Mouse (Mus musculus) mouse embryonic stem cell (cell line): ENCODE data around the gene Lipt1.

ENCODE experiments used
- in situ Hi-C, 2 experiments: fragments of 300-500 bp; cut with MboI; formaldehyde crosslinking; loops; 1 replicate in 1 of 2; 3 replicates in 1 of 2; pipeline ENCODE4 v1.14.3; 2019 to 2020; ENCODE audit warnings: low sequenced_read_pairs in 2 of 2, low pct_unique_long_range_greater_than_20kb in 1 of 2, mixed read lengths in 1 of 2; ENCODE audit not compliant: unreplicated experiment in 1 of 2

Lipt1 gene

DNA sequence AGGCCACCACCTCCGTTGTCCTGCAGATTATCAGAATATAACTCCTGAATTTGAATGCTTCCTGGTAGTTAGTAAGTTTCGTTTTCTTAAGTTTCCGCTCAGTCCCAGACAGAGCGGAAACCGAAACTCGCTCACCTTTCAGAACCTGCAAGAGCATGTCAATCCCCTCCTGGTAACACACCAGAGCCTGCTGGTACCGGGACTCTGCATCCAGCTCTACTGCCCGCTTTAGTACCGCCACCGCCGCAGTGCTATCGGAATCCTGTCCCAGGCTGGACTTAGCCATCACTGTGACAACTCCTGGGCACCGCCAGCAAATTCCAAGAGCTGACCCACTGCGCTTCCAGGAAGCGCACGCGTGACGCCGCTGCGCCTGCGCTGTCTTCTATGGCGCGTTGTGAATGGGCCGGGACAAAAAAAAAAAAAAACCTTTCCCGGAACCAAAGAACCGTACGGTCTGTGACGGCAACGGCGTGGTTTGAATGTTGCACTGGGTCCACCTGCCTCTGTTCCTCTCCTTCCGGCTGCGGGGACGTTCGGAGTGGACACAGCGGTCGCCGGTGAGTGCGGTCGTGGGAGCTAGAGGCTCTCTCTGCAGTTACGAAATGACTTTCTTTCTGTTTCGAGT, 18.6 kb downstream of the Lipt1 start, which contains the start of the genes Mitd1 and Mrpl30:
Gene Mitd1, minus strand, starts transcription at position 387 of the 628 bp plus-strand sequence.
Gene Mrpl30, plus strand, starts transcription at position 453 of the 628 bp plus-strand sequence.
- in situ Hi-C loops: no loop called here

DNA sequence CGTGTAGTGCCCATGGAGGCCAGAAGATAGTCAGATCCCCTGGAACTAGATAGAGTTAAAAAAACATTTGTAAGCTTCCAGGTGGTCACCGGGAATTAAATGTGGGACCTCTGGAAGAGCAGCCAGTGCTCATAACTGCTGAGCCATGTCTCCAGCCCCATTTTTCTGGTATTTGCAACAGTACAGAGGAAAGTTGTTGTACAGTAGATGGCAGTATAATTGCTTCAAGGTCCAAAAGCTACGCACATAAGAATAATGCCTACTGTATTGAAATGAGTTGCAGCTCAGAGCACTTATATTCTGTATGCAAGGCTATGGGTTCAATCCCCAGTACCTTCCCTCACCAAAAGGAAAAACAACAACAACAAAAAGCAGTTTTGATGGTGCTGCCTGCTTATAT, 19.9 kb downstream of the Lipt1 start:
- in situ Hi-C loops: no loop called here

DNA sequence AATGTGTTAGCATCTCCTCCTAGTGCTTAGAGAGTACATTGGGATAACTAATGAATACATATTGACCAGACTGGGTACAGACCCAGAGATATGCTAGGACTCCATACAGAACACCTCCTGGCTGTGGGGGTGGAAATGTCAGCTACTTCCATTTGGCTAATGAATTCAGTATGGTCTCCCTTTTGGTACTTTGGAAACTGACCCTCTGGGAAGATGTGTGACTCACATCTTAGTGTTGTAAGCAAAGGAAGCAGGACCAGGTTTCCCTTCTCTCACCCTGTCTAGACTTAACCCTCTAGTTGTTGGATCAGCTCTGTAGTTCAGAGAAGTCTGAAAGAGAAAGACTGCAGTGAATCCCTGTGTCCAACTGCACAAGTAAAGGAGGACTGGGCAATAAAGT, 23.1 kb downstream of the Lipt1 start:
- in situ Hi-C loops: loop anchor here in 1 of 2 experiments (5.0 kb wide), 1 partner anchor 93 kb away; no protein-coding TSS in a partner anchor

DNA sequence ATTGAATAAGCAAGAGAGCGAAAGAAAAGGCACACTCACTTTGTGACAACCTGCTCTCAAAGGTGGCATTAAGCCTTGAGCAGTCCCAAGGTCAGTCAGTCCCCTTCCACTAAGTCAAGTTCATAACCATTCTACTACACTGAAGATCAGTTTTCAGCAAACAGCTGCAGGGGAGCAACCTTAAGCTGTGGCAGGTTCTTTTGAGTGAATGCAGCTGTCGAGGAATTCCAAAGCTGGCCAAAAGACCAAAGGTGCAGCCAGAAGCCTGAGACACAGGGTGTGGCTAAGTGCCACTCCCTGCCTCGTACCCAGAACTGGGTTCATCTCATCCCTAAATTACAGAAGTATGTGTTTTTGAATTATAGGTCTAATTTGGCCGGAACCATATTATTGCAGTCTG, 28.3 kb downstream of the Lipt1 start:
- in situ Hi-C loops: loop anchor here in 1 of 2 experiments (5.0 kb wide), 1 partner anchor 87 kb away; no protein-coding TSS in a partner anchor

DNA sequence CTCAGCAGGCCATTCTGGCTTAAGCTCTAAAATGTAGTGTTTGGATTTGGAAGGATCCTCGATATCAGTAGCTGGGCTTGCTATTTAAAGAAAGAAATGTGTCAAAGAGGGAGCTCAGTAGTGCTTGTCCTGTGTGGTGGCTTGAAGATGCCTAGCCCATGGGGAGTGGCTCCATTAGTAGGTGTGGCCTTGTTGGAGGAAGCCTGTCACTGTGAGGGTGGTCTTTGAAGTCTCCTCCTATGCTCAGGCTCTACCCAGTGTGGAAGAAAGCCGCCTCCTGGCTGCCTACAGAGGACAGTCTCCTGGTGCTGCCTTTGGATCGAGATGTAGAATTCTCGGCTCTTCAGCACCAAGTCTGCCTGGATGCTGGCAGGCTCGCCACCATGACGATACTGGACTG, 28.8 kb downstream of the Lipt1 start:
- in situ Hi-C loops: no loop called here

DNA sequence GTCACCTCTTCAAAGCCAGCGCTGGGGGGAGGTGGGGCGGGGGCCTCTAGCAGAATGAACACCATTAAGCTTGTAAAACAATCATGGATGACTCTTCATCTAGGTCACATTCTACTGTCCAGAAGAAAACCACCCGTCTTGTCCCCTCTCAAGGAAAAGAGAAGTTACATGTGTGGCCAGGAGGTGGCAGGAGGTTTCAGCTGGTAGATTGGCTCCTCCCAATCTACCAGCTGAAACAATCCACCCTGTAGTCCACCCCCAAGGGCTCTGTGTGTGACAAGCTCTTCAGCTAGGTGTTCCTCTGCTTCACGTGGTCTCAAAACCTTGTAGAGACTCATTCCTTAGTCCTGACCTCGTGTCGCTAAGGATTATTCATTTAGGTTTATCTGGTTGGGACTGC, 31.6 kb downstream of the Lipt1 start:
- in situ Hi-C loops: no loop called here

DNA sequence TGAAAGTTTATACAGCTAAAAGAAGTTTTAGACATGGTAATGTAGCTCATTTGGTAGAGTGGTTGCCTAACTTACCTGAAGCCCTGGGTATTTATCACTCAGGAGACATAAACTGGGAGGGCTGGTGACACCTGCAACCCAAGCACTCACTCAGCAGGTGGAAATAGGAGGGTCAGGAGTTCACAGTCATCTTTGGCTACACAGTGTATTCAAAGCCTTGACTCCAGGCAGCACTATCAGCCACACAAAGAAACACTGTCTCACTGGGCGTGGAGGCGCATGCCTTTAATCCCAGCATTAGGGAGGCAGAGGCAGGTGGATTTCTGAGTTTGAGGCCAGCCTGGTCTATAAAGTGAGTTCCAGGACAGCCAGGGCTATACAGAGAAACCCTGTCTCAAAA, 41.2 kb downstream of the Lipt1 start:
- in situ Hi-C loops: no loop called here

DNA sequence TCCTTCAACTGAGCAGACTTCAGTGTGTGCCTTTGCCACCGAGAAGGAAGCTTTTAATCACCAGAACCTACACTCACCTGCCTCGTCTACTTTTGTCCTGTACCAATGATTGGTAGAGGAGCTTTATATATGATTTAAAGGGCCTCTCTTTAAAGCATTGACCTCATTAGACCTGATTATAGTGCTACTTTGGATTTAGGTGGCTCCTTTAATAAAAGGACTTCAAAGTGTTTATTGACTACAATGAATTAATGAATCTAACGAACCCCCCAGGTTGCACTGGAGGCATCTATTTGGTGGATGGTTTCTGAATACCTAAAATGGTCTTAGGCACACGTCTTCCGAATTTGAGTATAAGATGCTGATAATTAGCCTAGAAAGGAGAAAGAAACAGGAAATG, 44.9 kb downstream of the Lipt1 start, which contains the start of gene Lyg2:
Gene Lyg2, minus strand, starts transcription at position 101 of the 400 bp plus-strand sequence.
- in situ Hi-C loops: no loop called here

DNA sequence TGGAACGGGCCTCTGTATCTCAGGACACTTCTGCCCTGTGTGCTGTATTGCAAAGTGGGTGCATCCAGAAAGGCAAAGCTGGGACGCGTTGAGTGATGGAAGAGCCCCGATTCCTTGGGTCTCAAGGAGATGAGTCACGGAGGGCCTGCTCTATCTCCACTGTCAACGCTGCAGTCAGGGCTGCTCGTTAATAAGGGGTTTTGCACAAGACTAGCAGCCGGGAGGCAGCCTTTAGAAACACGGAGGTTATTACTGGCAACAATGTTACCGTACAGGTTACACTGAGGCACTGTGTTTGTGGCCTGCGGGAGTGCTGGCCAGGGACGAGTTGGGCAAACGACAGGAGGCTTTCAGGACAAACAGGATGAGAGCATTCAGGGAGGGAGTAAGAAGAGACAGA, 46.1 kb downstream of the Lipt1 start:
- in situ Hi-C loops: no loop called here

DNA sequence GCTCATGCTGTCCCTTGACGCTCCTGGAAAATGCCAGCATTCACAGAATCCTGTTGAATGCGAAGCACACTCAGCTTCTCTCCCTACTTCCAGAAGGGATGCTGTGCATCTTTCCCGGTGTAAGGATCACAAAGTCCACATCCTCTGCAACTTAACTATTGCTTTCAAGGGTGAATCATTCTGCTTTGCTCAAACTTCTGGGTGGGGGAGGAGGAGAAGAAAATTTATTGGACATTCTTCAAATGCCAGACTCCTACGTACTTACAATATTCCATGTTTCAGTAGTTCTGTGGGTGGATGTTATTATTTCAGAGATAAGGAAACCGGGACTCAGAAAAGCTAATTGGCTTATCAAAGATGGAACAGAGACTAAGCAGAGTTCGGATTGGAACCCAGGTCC, 46.6 kb downstream of the Lipt1 start:
- in situ Hi-C loops: no loop called here

DNA sequence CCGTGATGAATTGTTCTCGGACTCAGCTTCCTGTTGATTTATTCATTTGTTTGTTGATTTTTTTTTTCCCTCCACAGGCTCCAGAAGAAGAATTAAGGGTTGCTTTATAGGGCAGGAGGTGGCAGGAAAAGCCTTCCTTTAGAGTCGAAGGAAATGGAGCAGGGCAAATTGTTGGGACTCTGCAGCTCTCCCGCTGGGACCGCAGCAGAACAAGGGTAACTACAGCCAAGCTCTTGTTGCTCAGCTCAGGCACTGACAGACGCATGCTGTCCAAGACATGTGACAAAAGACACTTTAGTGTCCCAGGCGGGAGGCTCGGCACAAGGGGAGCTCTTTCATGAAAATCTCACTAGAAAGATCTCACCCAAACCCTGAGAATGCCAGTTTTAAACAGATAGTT, 51.0 kb downstream of the Lipt1 start:
- in situ Hi-C loops: no loop called here
